Comparison of ENCODE assay signal across 8 mouse cellular contexts in genomic region chr16:10541598-10541930, GRCm38 (mm10). TPM values are rescaled to one million over a fixed set of nuclear protein-coding genes. Genes with fewer than 3 reads are reported as not detected.
DNase-seq lines count a peak whose midpoint lies in the region; ATAC-seq and TF ChIP-seq lines count a peak whose summit lies in the region.

No protein-coding gene starts in this region.

- H3K9ac ChIP-seq in forebrain, embryonic 12.5 days, result peak overlapping the region; percentile 85
- peak overlapping the region; percentile 91 for H3K9ac ChIP-seq in hindbrain, postnatal 0 days (replicated peaks; ENCODE audit: low read length)
- peak overlapping the region; percentile 68 for H3K9ac ChIP-seq in liver, postnatal 0 days (replicated peaks)
- H3K9ac ChIP-seq in stomach, embryonic 14.5 days (replicated peaks; ENCODE audit: low read depth, low read length), result peak overlapping the region; percentile 89; the same call in 1 of the 2 replicates

- peak; percentile 40 for DNase-seq in 3134 (ENCODE audit: extremely low read depth, insufficient read length, low spot score)
- DNase-seq in hindbrain, postnatal 0 days (ENCODE audit: low spot score), result peak; percentile 24
- no peak for DNase-seq in liver, postnatal 0 days
- DNase-seq in left cerebral cortex, adult 11 months (ENCODE audit: low spot score), result no peak

- peak overlapping the region; percentile 88 for H3K4me2 ChIP-seq in forebrain, embryonic 12.5 days
- peak overlapping the region; percentile 94 for H3K4me2 ChIP-seq in hindbrain, postnatal 0 days (ENCODE audit: low read depth, low read length)
- H3K4me2 ChIP-seq in liver, postnatal 0 days (ENCODE audit: low read depth, low read length), result peak overlapping the region; percentile 96
- H3K4me2 ChIP-seq in stomach, embryonic 14.5 days (replicated peaks; ENCODE audit: low read depth, low read length), result peak overlapping the region; percentile 98

- peaks cover 33% of the 10 kb centered on the region for H3K4me1 ChIP-seq in E14TG2a.4 (replicated peaks; ENCODE audit: low read depth, low read length)
- H3K4me1 ChIP-seq in forebrain, embryonic 12.5 days, result peaks cover 44% of the 10 kb centered on the region
- H3K4me1 ChIP-seq in hindbrain, postnatal 0 days (ENCODE audit: insufficient read depth, low read length), result peaks cover 32% of the 10 kb centered on the region
- H3K4me1 ChIP-seq in liver, postnatal 0 days (ENCODE audit: insufficient read depth), result peaks cover 27% of the 10 kb centered on the region
- peaks cover 28% of the 10 kb centered on the region for H3K4me1 ChIP-seq in stomach, embryonic 14.5 days (ENCODE audit: control insufficient read depth, insufficient read depth, low read length)

- no peak for TF ChIP-seq EP300 in liver, postnatal 0 days (IDR thresholded peaks at IDR 0.05; ENCODE audit: low read depth)

- no peaks in the 10 kb centered on the region; the same call in 1 of the 2 replicates for H3K36me3 ChIP-seq in E14TG2a.4 (ENCODE audit: insufficient read depth, low read length)
- no peaks in the 10 kb centered on the region for H3K36me3 ChIP-seq in forebrain, embryonic 12.5 days (replicated peaks)
- no peaks in the 10 kb centered on the region for H3K36me3 ChIP-seq in hindbrain, postnatal 0 days (ENCODE audit: insufficient read depth, low read length)
- no peaks in the 10 kb centered on the region for H3K36me3 ChIP-seq in liver, postnatal 0 days (replicated peaks; ENCODE audit: insufficient read depth, low read length)
- H3K36me3 ChIP-seq in stomach, embryonic 14.5 days (ENCODE audit: control insufficient read depth, insufficient read depth, low read length), result no peaks in the 10 kb centered on the region

- TF ChIP-seq CTCF in E14TG2a.4 (conservative IDR thresholded peaks at IDR 0.05; ENCODE audit: low read length), result no peak
- TF ChIP-seq CTCF in hindbrain, postnatal 0 days (IDR thresholded peaks at IDR 0.05; ENCODE audit: low read depth), result no peak
- TF ChIP-seq CTCF in liver, postnatal 0 days (IDR thresholded peaks at IDR 0.05; ENCODE audit: low read depth), result no peak

- H3K27ac ChIP-seq in forebrain, embryonic 12.5 days, result 0 out of 2 replicates have a peak overlapping the region, but pooled peaks have one; percentile 8
- peak overlapping the region; percentile 82; the same call in 1 of the 2 replicates for H3K27ac ChIP-seq in hindbrain, postnatal 0 days
- H3K27ac ChIP-seq in liver, postnatal 0 days (ENCODE audit: low read depth), result no peak overlapping the region
- H3K27ac ChIP-seq in stomach, embryonic 14.5 days (ENCODE audit: low read length), result no peak overlapping the region

- ATAC-seq in forebrain, embryonic 12.5 days (ENCODE audit: low FRiP score), result no peak
- no peak for ATAC-seq in hindbrain, postnatal 0 days
- ATAC-seq in liver, postnatal 0 days, result no peak
- ATAC-seq in stomach, embryonic 14.5 days (ENCODE audit: insufficient number of reproducible peaks, insufficient read depth, low FRiP score, low read depth), result no peak
- no peak for ATAC-seq in granulocyte monocyte progenitor cell, adult 5-6 weeks (replicated peaks; ENCODE audit: poor library complexity, severe bottlenecking)

- WGBS in forebrain, embryonic 12.5 days, result 32% methylated on average over 7 of the region's 7 CpGs
- WGBS in hindbrain, postnatal 0 days, result 24% methylated on average over 7 of the region's 7 CpGs
- 35% methylated on average over 7 of the region's 7 CpGs for WGBS in liver, postnatal 0 days (ENCODE audit: insufficient replicate concordance)
- 8% methylated on average over 7 of the region's 7 CpGs for WGBS in stomach, embryonic 14.5 days

- H3K9me3 ChIP-seq in E14TG2a.4 (ENCODE audit: low read length), result no peaks in the 10 kb centered on the region
- no peaks in the 10 kb centered on the region for H3K9me3 ChIP-seq in forebrain, embryonic 12.5 days
- no peaks in the 10 kb centered on the region for H3K9me3 ChIP-seq in hindbrain, postnatal 0 days (ENCODE audit: low read length)
- H3K9me3 ChIP-seq in liver, postnatal 0 days (ENCODE audit: low read length), result no peaks in the 10 kb centered on the region
- no peaks in the 10 kb centered on the region for H3K9me3 ChIP-seq in stomach, embryonic 14.5 days (ENCODE audit: control insufficient read depth, low read depth, low read length)

- peak overlapping the region; percentile 88 for H3K4me3 ChIP-seq in E14TG2a.4 (replicated peaks; ENCODE audit: low read length)
- H3K4me3 ChIP-seq in forebrain, embryonic 12.5 days (replicated peaks), result peak overlapping the region; percentile 66
- peak overlapping the region; percentile 92 for H3K4me3 ChIP-seq in hindbrain, postnatal 0 days (ENCODE audit: low read length)
- H3K4me3 ChIP-seq in liver, postnatal 0 days (ENCODE audit: low read depth, low read length), result peak overlapping the region; percentile 64
- H3K4me3 ChIP-seq in stomach, embryonic 14.5 days (ENCODE audit: low read depth, low read length), result peak overlapping the region; percentile 72

- peaks cover 21% of the 10 kb centered on the region for H3K27me3 ChIP-seq in E14TG2a.4 (ENCODE audit: insufficient read depth, low read length)
- H3K27me3 ChIP-seq in forebrain, embryonic 12.5 days, result no peaks in the 10 kb centered on the region
- H3K27me3 ChIP-seq in hindbrain, postnatal 0 days (ENCODE audit: insufficient read depth, low read length), result no peaks in the 10 kb centered on the region
- H3K27me3 ChIP-seq in liver, postnatal 0 days (ENCODE audit: insufficient read depth, low read length), result no peaks in the 10 kb centered on the region
- no peaks in the 10 kb centered on the region for H3K27me3 ChIP-seq in stomach, embryonic 14.5 days (ENCODE audit: control insufficient read depth, insufficient read depth, low read length)

RNA-seq across cellular contexts. Expression of gene Dexi, which starts 1.3 kb away (rescaled TPM):
- 20.4 and 22.6 TPM in 2 replicates for polyA plus RNA-seq in forebrain, embryonic 12.5 days (2016; fragmentation: Nextera tagmentation; extraction: Ambion mirVana)
- total RNA-seq in hindbrain, postnatal 0 days (2014; rRNA removed), result 36.2 and 50.7 TPM in 2 replicates
- polyA plus RNA-seq in hindbrain, postnatal 0 days (2015; fragmentation: Nextera tagmentation; extraction: Ambion mirVana), result 21.6 and 22.8 TPM in 2 replicates
- polyA plus RNA-seq in liver, postnatal 0 days (2015; fragmentation: Nextera tagmentation; extraction: Ambion mirVana), result 2.8 and 4.4 TPM in 2 replicates
- 25.9 and 28.6 TPM in 2 replicates for polyA plus RNA-seq in stomach, embryonic 14.5 days (2014; fragmentation: Nextera tagmentation; extraction: Ambion mirVana)
- total RNA-seq in granulocyte monocyte progenitor cell, adult 5-6 weeks (2014; fragmentation: Nextera tagmentation), result 4.9 and 7.5 TPM in 2 replicates
- 3.1 and 7.5 TPM in 2 replicates for total RNA-seq in granulocyte monocyte progenitor cell, adult 5-6 weeks (2017)

RNA-seq across cellular contexts. Expression of gene Clec16a, which starts 3.6 kb away (rescaled TPM):
- polyA plus RNA-seq in forebrain, embryonic 12.5 days (2016; fragmentation: Nextera tagmentation; extraction: Ambion mirVana), result 51.0 and 53.9 TPM in 2 replicates
- 62.5 and 70.1 TPM in 2 replicates for total RNA-seq in hindbrain, postnatal 0 days (2014; rRNA removed)
- 62.8 and 67.8 TPM in 2 replicates for polyA plus RNA-seq in hindbrain, postnatal 0 days (2015; fragmentation: Nextera tagmentation; extraction: Ambion mirVana)
- 9.5 and 11.3 TPM in 2 replicates for polyA plus RNA-seq in liver, postnatal 0 days (2015; fragmentation: Nextera tagmentation; extraction: Ambion mirVana)
- 36.1 and 38.9 TPM in 2 replicates for polyA plus RNA-seq in stomach, embryonic 14.5 days (2014; fragmentation: Nextera tagmentation; extraction: Ambion mirVana)
- 14.3 and 17.9 TPM in 2 replicates for total RNA-seq in granulocyte monocyte progenitor cell, adult 5-6 weeks (2014; fragmentation: Nextera tagmentation)
- total RNA-seq in granulocyte monocyte progenitor cell, adult 5-6 weeks (2017), result 15.2 and 19.6 TPM in 2 replicates

Comparison
In these comparisons a context has a peak if more than half of its experiments do, and no peak if none do; other contexts are left out.
1. DNase-seq: peak in 3134 (single experiment) and hindbrain, postnatal 0 days (single experiment); none in liver, postnatal 0 days (single experiment) and left cerebral cortex, adult 11 months (single experiment).
2. H3K27ac ChIP-seq: peak in forebrain, embryonic 12.5 days (single experiment) and hindbrain, postnatal 0 days (single experiment); none in liver, postnatal 0 days (single experiment) and stomach, embryonic 14.5 days (single experiment).
3. Peak in every context shown above with its lines, with median percentiles within 50 percentile points of each other: H3K4me3 ChIP-seq, H3K4me2 ChIP-seq and H3K9ac ChIP-seq.